Mouse (Mus musculus) forebrain, embryonic 13.5 days (tissue): ENCODE data around the gene Nupr1l. TPM values are rescaled to one million over a fixed set of nuclear protein-coding genes. Genes with fewer than 3 reads are reported as not detected.
"Not testable (repeated sequence)": the region's sequence is repeated elsewhere in the genome, so short reads cannot be mapped to it uniquely, and the experiment has no call there.

ENCODE experiments used
- ATAC-seq: fragments of 200-750 bp; cut with Nextera tagmentation; 2 replicates; pipeline ENCODE4 v1.8.0; 2017
- H3K27ac ChIP-seq: fragments of 300-500 bp; sonication (generic); 2 replicates; pipeline ENCODE4 v1.5.1; 2015; ENCODE audit warnings: inconsistent platforms, mild to moderate bottlenecking, moderate library complexity
- H3K27me3 ChIP-seq: fragments of 300-500 bp; sonication (generic); 2 replicates; pipeline ENCODE4 v1.6.1; 2015; ENCODE audit warnings: mild to moderate bottlenecking, inconsistent platforms
- H3K36me3 ChIP-seq: fragments of 300-500 bp; sonication (generic); 2 replicates; pipeline ENCODE4 v1.6.1; 2015; ENCODE audit warnings: mild to moderate bottlenecking, inconsistent platforms; ENCODE audit not compliant: poor library complexity, severe bottlenecking
- H3K4me1 ChIP-seq: fragments of 300-500 bp; sonication (generic); 2 replicates; pipeline ENCODE4 v1.6.1; 2015; ENCODE audit warnings: inconsistent platforms
- H3K4me2 ChIP-seq: fragments of 300-500 bp; sonication (generic); 2 replicates; pipeline ENCODE4 v1.6.1; 2015; ENCODE audit warnings: inconsistent platforms, mild to moderate bottlenecking, moderate library complexity
- H3K4me3 ChIP-seq: fragments of 300-500 bp; sonication (generic); 2 replicates; pipeline ENCODE4 v1.5.1; 2015; ENCODE audit warnings: mild to moderate bottlenecking, inconsistent platforms
- H3K9ac ChIP-seq: fragments of 300-500 bp; sonication (generic); 2 replicates; pipeline ENCODE4 v1.6.1; 2015; ENCODE audit warnings: mild to moderate bottlenecking, inconsistent platforms
- H3K9me3 ChIP-seq: fragments of 300-500 bp; sonication (generic); replicated peaks from 2 replicates; pipeline ENCODE4 v1.6.1; 2016; ENCODE audit warnings: inconsistent platforms
- whole genome bisulfite sequencing: fragments of 180-500 bp; shearing (Covaris S2); methylation state at CpG from one replicate; pipeline ENCODE4 v1.1.7; 2015; 5-methylcytosine and 5-hydroxymethylcytosine counted together
- polyA plus RNA-seq: library from polyadenylated mRNA; unstranded; fragments of >200 nt; fragmentation: Nextera tagmentation; extraction: Ambion mirVana; gene quantifications from 2 replicates; pipeline ENCODE4 v1.2.1, GENCODE M21; 2015

Gene Nupr1l
- polyA plus RNA-seq, 1 experiment from 2014 or later = 7.2 TPM

DNA sequence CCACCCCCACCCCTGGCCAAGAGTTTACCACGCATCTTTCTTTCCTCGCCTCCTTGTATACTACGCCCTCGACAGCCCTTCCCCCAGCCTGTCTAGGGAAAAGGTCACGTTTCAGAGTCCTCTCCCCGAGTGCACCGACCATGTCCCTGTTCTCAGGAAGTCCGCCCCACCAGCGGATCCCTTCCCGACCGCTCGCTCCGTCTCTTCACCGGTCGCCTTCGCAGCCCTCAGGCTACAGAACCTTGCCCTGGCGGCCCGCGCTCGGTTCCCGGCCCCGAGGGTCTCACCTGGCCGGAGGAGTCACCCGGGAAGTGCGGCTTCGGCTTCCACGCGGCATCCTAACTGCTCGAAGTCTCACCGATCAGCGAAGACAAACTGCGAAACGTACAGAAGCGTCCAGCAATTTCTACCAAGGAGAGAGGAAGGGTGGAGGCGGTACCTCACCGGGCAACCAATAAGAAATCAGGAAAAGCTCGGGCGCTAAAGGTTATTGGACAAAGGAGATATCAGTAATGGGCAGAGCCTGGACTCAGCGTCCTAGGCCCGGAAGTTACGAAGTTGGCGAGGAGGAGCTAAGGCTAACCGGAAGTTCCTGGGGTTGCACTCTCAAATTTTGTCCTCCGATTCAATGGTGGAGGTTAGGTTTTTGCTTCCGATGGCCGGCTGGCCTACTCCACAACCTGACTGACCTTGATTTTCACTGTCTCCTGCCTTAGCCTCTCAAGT, 21.3 kb upstream of the Nupr1l start, which contains the start of gene Chchd2:
Gene Chchd2 (minus strand): TSS at position 560 of the 726 bp plus-strand sequence.
- no peaks in the 10 kb centered on the region for H3K27me3 ChIP-seq
- H3K27ac ChIP-seq = peak within 1 kb of the TSS; percentile 92
- WGBS = under 1% methylated on average over 46 of the region's 46 CpGs
- no peaks in the 10 kb centered on the region for H3K9me3 ChIP-seq
- peak within 1 kb of the TSS; percentile 71 for H3K4me3 ChIP-seq
- peak within 1 kb of the TSS; percentile 83 for H3K9ac ChIP-seq
- peak within 1 kb of the TSS; percentile 92 for H3K4me2 ChIP-seq
- peak; percentile 100 for ATAC-seq
- H3K36me3 ChIP-seq = peaks cover 28% of the 10 kb centered on the region
- peaks cover 24% of the 10 kb centered on the region for H3K4me1 ChIP-seq

DNA sequence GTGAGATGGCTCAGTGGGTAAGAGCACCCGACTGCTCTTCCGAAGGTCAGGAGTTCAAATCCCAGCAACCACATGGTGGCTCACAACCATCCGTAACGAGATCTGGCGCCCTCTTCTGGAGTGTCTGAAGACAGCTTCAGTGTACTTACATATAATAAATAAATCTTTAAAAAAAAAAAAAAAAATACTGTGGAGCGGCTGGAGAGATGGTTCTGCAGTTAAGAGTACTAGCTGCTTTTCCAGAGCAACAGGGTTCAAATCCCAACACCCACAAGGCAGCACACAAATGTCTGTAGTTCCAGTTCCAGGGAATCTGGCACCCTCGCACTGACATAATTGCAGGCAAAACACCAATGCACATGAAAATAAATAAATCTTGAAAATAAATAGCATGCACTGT, 17.9 kb upstream of the Nupr1l start:
- not testable (repeated sequence) for H3K4me3 ChIP-seq, H3K4me2 ChIP-seq, H3K36me3 ChIP-seq, H3K27me3 ChIP-seq, ATAC-seq, H3K9ac ChIP-seq, H3K9me3 ChIP-seq, H3K27ac ChIP-seq
- 87% methylated on average over 4 of the region's 7 CpGs for WGBS
- H3K4me1 ChIP-seq = peaks cover 13% of the 10 kb centered on the region

GRCm38 (mm10) chr5:129895198-129896088, 12.9 kb upstream of the Nupr1l start, which contains the start of gene Zbed5:
Gene Zbed5 (plus strand): TSS chr5:129895723.
- H3K4me3 ChIP-seq = peak within 1 kb of the TSS; percentile 57
- peaks cover 8% of the 10 kb centered on the region; the same call in 1 of the 2 replicates for H3K4me1 ChIP-seq
- H3K9ac ChIP-seq = peak within 1 kb of the TSS; percentile 71
- H3K4me2 ChIP-seq = peak within 1 kb of the TSS; percentile 77
- peak; percentile 100 for ATAC-seq
- WGBS = 3% methylated on average over 44 of the region's 44 CpGs
- no peaks in the 10 kb centered on the region for H3K9me3 ChIP-seq
- no peak within 1 kb of the TSS for H3K27ac ChIP-seq
- no peaks in the 10 kb centered on the region for H3K36me3 ChIP-seq
- 0 out of 2 replicates have a peak, but pooled peaks cover 4% of the 10 kb centered on the region for H3K27me3 ChIP-seq

DNA sequence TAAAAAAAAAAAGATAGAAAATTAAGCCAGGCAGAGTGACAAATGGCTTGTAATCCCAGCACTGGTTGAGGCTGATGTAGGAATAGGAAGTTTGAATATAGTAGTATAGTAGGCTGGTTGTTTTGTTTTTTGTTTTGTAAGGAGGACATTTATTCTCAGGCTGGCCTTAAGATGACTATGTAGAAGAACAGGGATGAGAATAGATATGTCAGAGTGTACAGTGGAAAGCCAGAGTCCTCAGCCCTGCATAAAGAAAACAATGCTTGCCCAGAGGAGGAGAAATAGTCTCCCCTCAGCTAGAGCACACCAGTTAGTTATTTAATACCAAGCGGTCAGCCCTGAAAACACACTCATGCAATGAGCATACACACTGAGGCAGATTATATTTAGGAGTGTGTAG, 9.9 kb upstream of the Nupr1l start, which contains the start of gene Phkg1:
Gene Phkg1 (minus strand): TSS at position 101 of the 400 bp plus-strand sequence.
- H3K4me3 ChIP-seq = no peak within 1 kb of the TSS
- no peak within 1 kb of the TSS for H3K9ac ChIP-seq
- H3K4me2 ChIP-seq = no peak within 1 kb of the TSS
- no peaks in the 10 kb centered on the region for H3K9me3 ChIP-seq
- H3K27ac ChIP-seq = no peak within 1 kb of the TSS
- peaks cover 17% of the 10 kb centered on the region for H3K36me3 ChIP-seq
- H3K4me1 ChIP-seq = peaks cover 8% of the 10 kb centered on the region; the same call in 1 of the 2 replicates
- H3K27me3 ChIP-seq = 0 out of 2 replicates have a peak, but pooled peaks cover 2% of the 10 kb centered on the region
- no peak for ATAC-seq
- WGBS = 94% methylated on average over 1 of the region's 1 CpGs

- peak overlapping the region; percentile 81 for H3K4me2 ChIP-seq
- peak overlapping the region; percentile 72 for H3K4me3 ChIP-seq
- H3K27ac ChIP-seq = peak overlapping the region; percentile 91
- H3K4me1 ChIP-seq = peaks cover 8% of the 10 kb centered on the region
- no peaks in the 10 kb centered on the region for H3K27me3 ChIP-seq
- peaks cover 5% of the 10 kb centered on the region for H3K36me3 ChIP-seq
- ATAC-seq = no peak
- no peaks in the 10 kb centered on the region for H3K9me3 ChIP-seq
- peak overlapping the region; percentile 88 for H3K9ac ChIP-seq
- WGBS = 21% methylated on average over 4 of the region's 4 CpGs
Measured at GRCm38 (mm10) chr5:129907775-129908174, 565 bp upstream of the Nupr1l start.

GRCm38 (mm10) chr5:129909147-129909546, 807 bp downstream of the Nupr1l start:
- peak overlapping the region; percentile 91; the same call in 1 of the 2 replicates for H3K27ac ChIP-seq
- no peak for ATAC-seq
- no peaks in the 10 kb centered on the region for H3K36me3 ChIP-seq
- no peaks in the 10 kb centered on the region for H3K27me3 ChIP-seq
- peak overlapping the region; percentile 81 for H3K4me2 ChIP-seq
- WGBS = 76% methylated on average over 9 of the region's 9 CpGs
- peak overlapping the region; percentile 72 for H3K4me3 ChIP-seq
- peaks cover 8% of the 10 kb centered on the region for H3K4me1 ChIP-seq
- H3K9me3 ChIP-seq = no peaks in the 10 kb centered on the region
- peak overlapping the region; percentile 88 for H3K9ac ChIP-seq

GRCm38 (mm10) chr5:129909591-129909990, 1.3 kb downstream of the Nupr1l start:
- Histone ChIP-seq H3K27ac (no peak overlapping the region), H3K9ac (no peak overlapping the region), H3K4me3 (no peak overlapping the region), H3K4me1 (peaks cover 8% of the 10 kb centered on the region), H3K4me2 (peak overlapping the region; percentile 81; the same call in 1 of the 2 replicates), H3K36me3 (no peaks in the 10 kb centered on the region), H3K27me3 (no peaks in the 10 kb centered on the region), H3K9me3 (no peaks in the 10 kb centered on the region)
- ATAC-seq = no peak
- 86% methylated on average over 7 of the region's 7 CpGs for WGBS

GRCm38 (mm10) chr5:129914024-129914423, 5.7 kb downstream of the Nupr1l start:
- ATAC-seq = no peak
- Histone ChIP-seq H3K4me2 (no peak overlapping the region), H3K36me3 (no peaks in the 10 kb centered on the region), H3K4me1 (peaks cover 4% of the 10 kb centered on the region), H3K9me3 (no peaks in the 10 kb centered on the region), H3K27ac (no peak overlapping the region), H3K9ac (no peak overlapping the region), H3K4me3 (no peak overlapping the region), H3K27me3 (no peaks in the 10 kb centered on the region)
- 40% methylated on average over 2 of the region's 2 CpGs for WGBS

GRCm38 (mm10) chr5:129915491-129915890, 7.2 kb downstream of the Nupr1l start:
- not testable (repeated sequence) for H3K4me3 ChIP-seq, H3K9ac ChIP-seq, H3K27me3 ChIP-seq, H3K36me3 ChIP-seq, H3K4me2 ChIP-seq, H3K9me3 ChIP-seq, ATAC-seq, H3K27ac ChIP-seq, H3K4me1 ChIP-seq
- WGBS = 89% methylated on average over 11 of the region's 11 CpGs

DNA sequence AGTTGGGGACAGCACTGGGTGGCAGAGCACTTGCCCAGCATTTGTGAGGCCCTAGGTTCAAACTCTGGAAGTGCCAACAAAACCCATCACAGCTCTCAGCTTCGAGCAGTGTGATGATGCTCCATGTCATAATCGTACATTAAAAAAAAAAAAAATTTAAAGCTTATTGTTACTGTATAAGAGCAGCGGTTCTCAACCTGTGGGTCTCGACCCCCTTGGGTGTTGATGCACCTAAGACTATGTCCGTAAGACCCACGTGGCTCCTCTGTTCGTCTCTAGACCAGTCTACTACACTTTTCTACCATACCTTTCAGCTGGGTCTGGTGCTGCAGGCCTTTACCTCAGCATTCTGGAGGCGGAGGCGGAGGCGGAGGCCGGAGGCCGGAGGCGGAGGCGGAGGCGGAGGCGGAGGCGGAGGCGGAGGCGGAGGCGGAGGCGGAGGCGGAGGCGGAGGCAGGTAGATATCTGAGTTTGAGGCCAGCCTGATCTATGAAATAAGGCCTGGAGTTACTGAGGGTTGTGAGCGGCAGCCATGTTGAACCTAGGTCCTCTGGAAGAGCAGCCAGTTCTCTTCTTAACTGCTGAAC, 9.8 kb downstream of the Nupr1l start:
- Histone ChIP-seq H3K36me3 (no peaks in the 10 kb centered on the region), H3K27ac (no peak overlapping the region), H3K4me2 (no peak overlapping the region), H3K9ac (no peak overlapping the region), H3K27me3 (no peaks in the 10 kb centered on the region), H3K4me1 (no peaks in the 10 kb centered on the region), H3K4me3 (no peak overlapping the region), H3K9me3 (no peaks in the 10 kb centered on the region)
- WGBS = 90% methylated on average over 24 of the region's 24 CpGs
- ATAC-seq = no peak

DNA sequence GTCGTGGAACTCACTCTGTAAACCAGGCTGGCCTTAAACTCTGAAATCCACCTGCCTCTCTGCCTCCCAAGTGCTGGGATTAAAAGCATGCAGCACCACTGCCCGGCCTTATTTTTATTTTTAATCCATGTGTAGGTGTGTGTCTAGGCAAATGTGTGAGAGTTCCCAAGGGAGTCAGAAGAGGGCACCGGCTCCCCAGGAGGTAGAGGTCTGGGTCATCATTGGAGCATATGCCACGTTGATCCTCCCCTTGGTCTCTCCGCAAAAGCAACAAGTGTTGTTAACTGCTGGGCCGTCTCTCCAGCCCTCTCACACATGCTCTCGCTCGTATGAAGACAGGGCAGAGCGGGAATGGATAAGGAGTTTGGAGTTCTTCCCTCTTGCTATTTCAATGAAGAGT, 10.4 kb downstream of the Nupr1l start:
- no peak for ATAC-seq
- Histone ChIP-seq H3K4me3 (no peak overlapping the region), H3K4me2 (no peak overlapping the region), H3K9me3 (no peaks in the 10 kb centered on the region), H3K4me1 (no peaks in the 10 kb centered on the region), H3K27me3 (no peaks in the 10 kb centered on the region), H3K27ac (no peak overlapping the region), H3K9ac (no peak overlapping the region), H3K36me3 (no peaks in the 10 kb centered on the region)
- 89% methylated on average over 9 of the region's 9 CpGs for WGBS

- H3K9me3 ChIP-seq = no peaks in the 10 kb centered on the region
- no peaks in the 10 kb centered on the region for H3K27me3 ChIP-seq
- no peak overlapping the region for H3K4me3 ChIP-seq
- no peak overlapping the region for H3K27ac ChIP-seq
- no peak overlapping the region for H3K4me2 ChIP-seq
- no peak for ATAC-seq
- H3K9ac ChIP-seq = no peak overlapping the region
- WGBS = 78% methylated on average over 8 of the region's 8 CpGs
- no peaks in the 10 kb centered on the region for H3K36me3 ChIP-seq
- no peaks in the 10 kb centered on the region for H3K4me1 ChIP-seq
Measured at GRCm38 (mm10) chr5:129919320-129919719, 11.0 kb downstream of the Nupr1l start.
